Mouse (Mus musculus): ENCODE measurements at regions not wholly inside any gene's neighbourhood (a gene's known extent, or its start where the extent isn't known, plus 50 kb on each side); places are given as distances from the start of the nearest gene placed in this dataset.

DNA sequence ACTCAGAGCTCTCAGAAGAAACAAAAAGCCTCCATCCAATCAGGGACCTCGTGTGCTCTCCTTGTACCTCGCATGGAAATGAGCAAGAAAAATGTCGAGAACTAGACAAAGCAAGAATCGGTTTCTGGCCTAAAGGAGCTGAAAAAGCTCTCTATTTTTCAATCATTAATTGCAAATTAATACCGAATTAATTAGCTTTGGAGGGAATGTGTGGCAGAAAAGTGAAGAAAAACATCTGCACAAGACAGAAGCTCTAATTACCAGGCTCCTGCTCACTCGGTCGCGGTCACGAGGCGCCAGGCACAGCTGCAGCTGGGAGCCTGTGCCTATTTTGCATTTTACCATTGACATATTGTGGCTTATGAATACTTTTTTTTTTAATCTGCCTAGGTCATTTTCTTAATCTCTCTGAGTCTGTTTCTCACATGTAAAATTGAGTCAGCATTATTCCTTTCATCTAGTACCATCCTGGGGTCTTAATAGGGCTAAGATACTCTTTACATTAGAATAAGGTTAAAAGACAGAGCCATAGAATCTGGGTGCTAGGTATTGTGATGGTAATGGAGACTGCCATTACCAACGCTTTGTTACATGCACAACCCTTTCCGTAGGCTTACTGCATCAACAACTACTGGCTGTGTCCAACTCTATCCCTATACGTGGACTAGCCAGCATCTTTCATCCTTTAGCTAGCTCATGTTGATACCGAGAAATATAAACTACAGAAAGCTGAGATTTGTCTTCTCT lies 109.8 kb upstream of the Zc3h12c start:
- ATAC-seq (ENCODE audit: insufficient read depth) = no peak

GRCm38 (mm10) chr9:52273994-52274393 lies 105.6 kb upstream of the Zc3h12c start:
- TF ChIP-seq EP300 (IDR thresholded peaks at IDR 0.05; ENCODE audit: low read depth) = no peak
- no peak for TF ChIP-seq CTCF (IDR thresholded peaks at IDR 0.05; ENCODE audit: low read depth)
- Histone ChIP-seq H3K4me1 (replicated peaks; ENCODE audit: control insufficient read depth in 2 of 2, insufficient read depth in 2 of 2, low read length in 1 of 2) (no peaks in the 10 kb centered on the region), H3K27me3 (ENCODE audit: control insufficient read depth, insufficient read depth, low read length) (no peaks in the 10 kb centered on the region), H3K9me3 (ENCODE audit: control insufficient read depth, low read length) (no peaks in the 10 kb centered on the region), H3K36me3 (replicated peaks; ENCODE audit: control insufficient read depth, insufficient read depth, low read depth) (no peaks in the 10 kb centered on the region), H3K4me3 (ENCODE audit: insufficient read depth in 1 of 2, low read depth in 2 of 2, low read length in 2 of 2) (no peak overlapping the region), H3K4me2 (ENCODE audit: low read depth) (no peak overlapping the region), H3K9ac (replicated peaks) (no peak overlapping the region), H3K27ac (no peak overlapping the region)
- ATAC-seq (ENCODE audit: insufficient read depth) (no peak), DNase-seq (ENCODE audit: low read depth in 3 of 3, low spot score in 3 of 3) (no peak)
- 40% methylated on average over 3 of the region's 3 CpGs for WGBS (ENCODE audit: insufficient replicate concordance)

More for the DNA sequence above, 109.8 kb upstream of the Zc3h12c start:
- no peak overlapping the region for H3K9ac ChIP-seq (replicated peaks)
- H3K27ac ChIP-seq = no peak overlapping the region
- TF ChIP-seq EP300 (IDR thresholded peaks at IDR 0.05; ENCODE audit: low read depth) (no peak), CTCF (IDR thresholded peaks at IDR 0.05; ENCODE audit: low read depth) (no peak)
- 61% methylated on average over 14 of the region's 14 CpGs for WGBS (ENCODE audit: insufficient replicate concordance)
- no peaks in the 10 kb centered on the region for H3K27me3 ChIP-seq (ENCODE audit: control insufficient read depth, insufficient read depth, low read length)
- H3K9me3 ChIP-seq (ENCODE audit: control insufficient read depth, low read length) = no peaks in the 10 kb centered on the region
- H3K4me3 ChIP-seq (ENCODE audit: insufficient read depth in 1 of 2, low read depth in 2 of 2, low read length in 2 of 2) = no peak overlapping the region
- H3K4me2 ChIP-seq (ENCODE audit: low read depth) = no peak overlapping the region
- no peaks in the 10 kb centered on the region for H3K4me1 ChIP-seq (replicated peaks; ENCODE audit: control insufficient read depth in 2 of 2, insufficient read depth in 2 of 2, low read length in 1 of 2)
- no peak for DNase-seq (ENCODE audit: low read depth in 3 of 3, low spot score in 3 of 3)
- H3K36me3 ChIP-seq (replicated peaks; ENCODE audit: control insufficient read depth, insufficient read depth, low read depth) = no peaks in the 10 kb centered on the region

DNA sequence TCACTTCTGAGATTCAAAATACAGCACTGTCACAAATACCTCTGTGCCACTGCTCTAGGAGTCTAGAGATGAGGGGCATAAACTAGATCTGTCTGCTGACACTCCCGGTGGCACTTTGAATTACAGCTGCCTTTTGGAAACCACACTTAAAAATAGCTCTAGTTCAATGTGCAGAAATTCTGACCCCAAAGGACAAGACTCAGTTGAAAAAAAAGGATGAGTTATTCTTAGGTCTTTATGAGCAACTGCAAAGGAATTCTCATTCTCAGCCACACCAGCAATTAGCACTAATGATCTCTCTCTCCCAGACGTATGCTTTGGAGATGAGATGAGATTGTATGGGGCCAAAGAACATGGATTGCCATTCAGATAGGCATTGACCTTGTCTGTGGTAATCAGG lies 104.3 kb upstream of the Zc3h12c start:
- H3K4me3 ChIP-seq (ENCODE audit: insufficient read depth in 1 of 2, low read depth in 2 of 2, low read length in 2 of 2) = no peak overlapping the region
- WGBS (ENCODE audit: insufficient replicate concordance) = 52% methylated on average over 2 of the region's 2 CpGs
- DNase-seq (ENCODE audit: low read depth in 3 of 3, low spot score in 3 of 3) = no peak
- H3K27ac ChIP-seq = no peak overlapping the region
- TF ChIP-seq EP300 (IDR thresholded peaks at IDR 0.05; ENCODE audit: low read depth) (no peak), CTCF (IDR thresholded peaks at IDR 0.05; ENCODE audit: low read depth) (no peak)
- no peaks in the 10 kb centered on the region for H3K4me1 ChIP-seq (replicated peaks; ENCODE audit: control insufficient read depth in 2 of 2, insufficient read depth in 2 of 2, low read length in 1 of 2)
- ATAC-seq (ENCODE audit: insufficient read depth) = no peak
- no peaks in the 10 kb centered on the region for H3K36me3 ChIP-seq (replicated peaks; ENCODE audit: control insufficient read depth, insufficient read depth, low read depth)
- no peak overlapping the region for H3K9ac ChIP-seq (replicated peaks)
- no peaks in the 10 kb centered on the region for H3K27me3 ChIP-seq (ENCODE audit: control insufficient read depth, insufficient read depth, low read length)
- no peak overlapping the region for H3K4me2 ChIP-seq (ENCODE audit: low read depth)
- H3K9me3 ChIP-seq (ENCODE audit: control insufficient read depth, low read length) = no peaks in the 10 kb centered on the region

DNA sequence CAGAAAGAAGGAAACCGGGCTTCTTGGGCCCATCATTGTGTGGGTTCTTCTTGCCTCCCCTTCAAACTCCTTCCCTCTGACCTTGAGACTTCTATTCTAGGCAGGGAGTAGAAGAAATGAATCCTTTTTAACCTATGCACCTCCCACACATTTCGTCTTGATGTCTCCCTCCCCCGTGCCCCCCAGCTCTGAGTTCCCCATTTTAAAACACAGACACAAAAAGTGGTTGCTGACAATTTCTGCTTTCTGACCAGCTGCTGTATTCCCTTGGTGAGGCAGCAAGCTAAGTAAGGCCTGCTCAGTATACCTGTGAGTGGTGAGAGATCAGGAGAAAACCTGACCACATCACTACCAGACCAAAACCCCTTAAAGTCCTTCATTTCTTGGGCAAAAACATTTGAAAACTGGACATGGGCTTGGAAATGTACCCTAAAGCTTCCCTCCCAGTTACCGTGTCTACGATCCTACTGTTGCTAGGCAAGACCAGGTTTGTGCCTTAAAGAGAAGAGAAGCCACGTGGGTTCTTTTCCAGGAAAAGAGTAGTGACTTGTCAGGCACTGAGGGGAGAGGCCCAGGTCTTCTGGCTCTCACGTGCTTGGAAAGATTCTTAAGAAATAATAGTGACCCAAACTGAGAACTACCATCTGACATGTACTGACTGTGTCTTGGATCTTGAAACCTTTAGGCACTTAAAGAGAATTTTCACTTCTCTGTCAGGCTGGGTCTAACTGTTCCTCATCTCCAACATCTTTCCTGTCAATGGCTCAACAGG lies 103.2 kb upstream of the Zc3h12c start:
- H3K4me3 ChIP-seq (ENCODE audit: insufficient read depth in 1 of 2, low read depth in 2 of 2, low read length in 2 of 2) = no peak overlapping the region
- H3K9me3 ChIP-seq (ENCODE audit: control insufficient read depth, low read length) = no peaks in the 10 kb centered on the region
- H3K27ac ChIP-seq = no peak overlapping the region
- H3K4me1 ChIP-seq (replicated peaks; ENCODE audit: control insufficient read depth in 2 of 2, insufficient read depth in 2 of 2, low read length in 1 of 2) = no peaks in the 10 kb centered on the region
- no peak overlapping the region for H3K9ac ChIP-seq (replicated peaks)
- no peak overlapping the region for H3K4me2 ChIP-seq (ENCODE audit: low read depth)
- no peaks in the 10 kb centered on the region for H3K27me3 ChIP-seq (ENCODE audit: control insufficient read depth, insufficient read depth, low read length)
- DNase-seq (ENCODE audit: low read depth in 3 of 3, low spot score in 3 of 3) (no peak), ATAC-seq (ENCODE audit: insufficient read depth) (no peak)
- TF ChIP-seq CTCF (IDR thresholded peaks at IDR 0.05; ENCODE audit: low read depth) (no peak), EP300 (IDR thresholded peaks at IDR 0.05; ENCODE audit: low read depth) (no peak)
- no peaks in the 10 kb centered on the region for H3K36me3 ChIP-seq (replicated peaks; ENCODE audit: control insufficient read depth, insufficient read depth, low read depth)
- 51% methylated on average over 7 of the region's 7 CpGs for WGBS (ENCODE audit: insufficient replicate concordance)

DNA sequence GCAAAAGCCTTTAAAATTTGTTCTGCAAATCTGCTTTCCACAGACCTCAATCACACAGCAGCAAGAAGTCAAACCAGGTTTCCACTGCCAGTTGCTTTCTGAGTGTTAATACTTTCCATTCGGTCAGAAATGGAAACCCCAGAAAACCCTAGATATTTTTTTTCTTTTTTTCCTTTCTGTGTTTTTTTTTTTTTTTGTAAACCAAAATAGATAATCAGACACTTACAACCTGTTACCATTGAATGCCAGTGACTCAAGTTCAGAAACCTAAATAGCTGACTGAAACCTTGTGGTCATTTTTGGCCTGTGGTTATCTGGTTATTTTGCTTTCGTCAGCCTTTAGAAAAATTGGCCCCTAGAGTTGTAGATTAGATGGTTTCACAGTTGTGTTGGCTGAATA lies 93.2 kb upstream of the Zc3h12c start:
- 48% methylated on average over 2 of the region's 2 CpGs for WGBS (ENCODE audit: insufficient replicate concordance)
- Histone ChIP-seq H3K27me3 (ENCODE audit: control insufficient read depth, insufficient read depth, low read length) (no peaks in the 10 kb centered on the region), H3K9ac (replicated peaks) (no peak overlapping the region), H3K4me3 (ENCODE audit: insufficient read depth in 1 of 2, low read depth in 2 of 2, low read length in 2 of 2) (no peak overlapping the region), H3K4me2 (ENCODE audit: low read depth) (no peak overlapping the region), H3K36me3 (replicated peaks; ENCODE audit: control insufficient read depth, insufficient read depth, low read depth) (no peaks in the 10 kb centered on the region), H3K27ac (no peak overlapping the region), H3K9me3 (ENCODE audit: control insufficient read depth, low read length) (no peaks in the 10 kb centered on the region), H3K4me1 (replicated peaks; ENCODE audit: control insufficient read depth in 2 of 2, insufficient read depth in 2 of 2, low read length in 1 of 2) (no peaks in the 10 kb centered on the region)
- no peak for TF ChIP-seq CTCF (IDR thresholded peaks at IDR 0.05; ENCODE audit: low read depth)
- no peak for TF ChIP-seq EP300 (IDR thresholded peaks at IDR 0.05; ENCODE audit: low read depth)
- ATAC-seq (ENCODE audit: insufficient read depth) (no peak), DNase-seq (ENCODE audit: low read depth in 3 of 3, low spot score in 3 of 3) (no peak)
